Mouse (Mus musculus) heart, embryonic 16.5 days (tissue): ENCODE results near the gene Dmrt3. TPM values are rescaled to one million over a fixed set of nuclear protein-coding genes. Genes with fewer than 3 reads are reported as not detected.

ENCODE experiments used
- ATAC-seq: fragments of 200-750 bp; cut with Nextera tagmentation; replicated peaks from 2 replicates; pipeline ENCODE4 v1.8.0; 2017; ENCODE audit warnings: moderate number of reproducible peaks; ENCODE audit not compliant: insufficient read depth, low FRiP score; ENCODE audit errors: extremely low read depth
- H3K27ac ChIP-seq: fragments of 300-500 bp; sonication (generic); 2 replicates; pipeline ENCODE4 v1.5.1; 2014; ENCODE audit warnings: mild to moderate bottlenecking, low read length, control low read depth, moderate library complexity
- H3K27me3 ChIP-seq: fragments of 300-500 bp; sonication (generic); 2 replicates; pipeline ENCODE4 v1.6.1; 2014; ENCODE audit warnings: low read length, mixed read lengths; ENCODE audit not compliant: control insufficient read depth, insufficient read depth
- H3K36me3 ChIP-seq: fragments of 300-500 bp; sonication (generic); 2 replicates; pipeline ENCODE4 v1.6.1; 2014; ENCODE audit not compliant: control insufficient read depth, insufficient read depth
- H3K4me1 ChIP-seq: fragments of 300-500 bp; sonication (generic); 2 replicates; pipeline ENCODE4 v1.6.1; 2014; ENCODE audit warnings: low read length, mixed read lengths; ENCODE audit not compliant: control insufficient read depth, insufficient read depth
- H3K4me2 ChIP-seq: fragments of 300-500 bp; sonication (generic); 2 replicates; pipeline ENCODE4 v1.6.1; 2014; ENCODE audit warnings: low read depth, mild to moderate bottlenecking, control low read depth, low read length
- H3K4me3 ChIP-seq: fragments of 300-500 bp; sonication (generic); 2 replicates; pipeline ENCODE4 v1.5.1; 2014; ENCODE audit warnings: mild to moderate bottlenecking, control low read depth, low read length
- H3K9ac ChIP-seq: fragments of 300-500 bp; sonication (generic); 2 replicates; pipeline ENCODE4 v1.6.1; 2014; ENCODE audit warnings: low read length, control low read depth
- H3K9me3 ChIP-seq: fragments of 300-500 bp; sonication (generic); replicated peaks from 2 replicates; pipeline ENCODE4 v1.6.1; 2016; ENCODE audit warnings: low read length; ENCODE audit not compliant: control insufficient read depth
- WGBS: fragments of 180-500 bp; shearing (Covaris S2); extraction: QIAGEN DNeasy Blood & Tissue Kit; methylation state at CpG from one replicate; pipeline ENCODE4 v1.1.7; 2014; 5-methylcytosine and 5-hydroxymethylcytosine counted together
- polyA plus RNA-seq: library from polyadenylated mRNA; unstranded; fragments of >200 nt; fragmentation: Nextera tagmentation; extraction: Ambion mirVana; gene quantifications from 2 replicates; pipeline ENCODE4 v1.2.1, GENCODE M21; 2015

Dmrt3 gene
- polyA plus RNA-seq, 1 experiment from 2014 or later: 0.28 TPM

DNA sequence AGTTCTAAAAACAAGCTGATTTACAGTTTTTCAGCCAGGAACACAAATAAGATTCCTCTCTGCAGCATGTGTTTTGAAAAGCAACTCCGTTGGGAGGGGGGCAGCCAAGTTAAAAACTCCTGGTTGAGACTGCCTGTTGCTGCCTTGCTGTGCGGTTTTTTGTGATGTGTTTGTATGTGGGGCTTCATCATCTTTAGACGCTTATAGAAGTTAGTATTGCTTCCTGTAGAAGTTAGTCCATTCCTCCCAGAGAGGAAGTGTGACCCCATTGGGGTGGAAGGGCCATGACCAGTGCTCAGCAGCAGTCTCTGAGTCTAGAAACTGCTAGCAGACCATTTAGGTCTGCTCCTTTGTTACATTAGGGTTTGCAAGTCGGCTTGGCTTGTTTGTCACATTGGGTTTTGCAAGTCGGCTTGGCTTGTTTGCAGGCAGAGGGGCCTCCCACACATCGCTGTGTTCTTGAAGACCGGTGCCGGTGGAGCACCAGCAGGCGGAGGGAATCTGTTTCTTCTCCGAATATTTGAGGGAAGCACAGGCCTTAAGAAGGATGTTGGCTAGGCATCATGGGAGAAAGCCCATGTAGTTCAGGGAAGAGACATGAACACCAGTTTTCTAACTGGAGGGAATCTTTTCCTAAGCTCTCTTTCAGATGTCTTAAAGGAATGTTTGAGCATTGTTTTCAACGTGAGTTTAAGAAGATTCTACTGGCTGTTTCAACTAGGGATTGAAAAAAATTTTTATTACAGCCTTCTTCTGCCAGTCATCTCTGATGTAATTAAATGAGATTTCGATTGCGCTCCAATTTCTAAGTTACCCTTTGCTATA, 3.6 kb downstream of the Dmrt3 start:
- ATAC-seq: no peak
- Histone ChIP-seq H3K4me2 (no peak overlapping the region), H3K9ac (no peak overlapping the region), H3K4me3 (no peak overlapping the region), H3K36me3 (no peaks in the 10 kb centered on the region), H3K4me1 (peaks cover 15% of the 10 kb centered on the region), H3K9me3 (no peaks in the 10 kb centered on the region), H3K27ac (no peak overlapping the region), H3K27me3 (peaks cover 85% of the 10 kb centered on the region)
- WGBS: 11% methylated on average over 13 of the region's 13 CpGs

DNA sequence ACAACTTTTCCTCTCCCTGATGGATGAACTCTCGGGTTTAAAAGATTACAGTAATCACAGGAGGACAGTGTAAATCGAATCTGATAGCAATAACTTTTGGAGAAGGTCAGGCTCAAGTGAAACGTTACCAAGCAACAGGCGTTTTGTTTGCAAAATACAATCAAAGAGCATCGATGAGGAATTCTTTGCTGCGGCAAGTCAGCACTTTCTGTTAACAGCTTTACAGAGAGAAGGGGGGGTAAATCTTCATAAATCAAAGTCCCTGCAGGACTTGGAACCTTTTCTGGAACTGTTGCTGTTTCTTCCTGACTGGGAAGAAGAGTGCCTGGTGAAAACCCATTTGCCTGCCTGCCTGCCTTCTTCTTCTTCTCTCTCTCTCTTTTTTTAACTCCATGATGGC, 5.8 kb downstream of the Dmrt3 start:
- no peaks in the 10 kb centered on the region for H3K9me3 ChIP-seq
- peaks cover 5% of the 10 kb centered on the region for H3K4me1 ChIP-seq
- H3K9ac ChIP-seq: no peak overlapping the region
- WGBS: 24% methylated on average over 6 of the region's 6 CpGs
- no peak for ATAC-seq
- H3K4me2 ChIP-seq: no peak overlapping the region
- H3K4me3 ChIP-seq: no peak overlapping the region
- peaks cover 83% of the 10 kb centered on the region for H3K27me3 ChIP-seq
- no peak overlapping the region for H3K27ac ChIP-seq
- H3K36me3 ChIP-seq: no peaks in the 10 kb centered on the region

DNA sequence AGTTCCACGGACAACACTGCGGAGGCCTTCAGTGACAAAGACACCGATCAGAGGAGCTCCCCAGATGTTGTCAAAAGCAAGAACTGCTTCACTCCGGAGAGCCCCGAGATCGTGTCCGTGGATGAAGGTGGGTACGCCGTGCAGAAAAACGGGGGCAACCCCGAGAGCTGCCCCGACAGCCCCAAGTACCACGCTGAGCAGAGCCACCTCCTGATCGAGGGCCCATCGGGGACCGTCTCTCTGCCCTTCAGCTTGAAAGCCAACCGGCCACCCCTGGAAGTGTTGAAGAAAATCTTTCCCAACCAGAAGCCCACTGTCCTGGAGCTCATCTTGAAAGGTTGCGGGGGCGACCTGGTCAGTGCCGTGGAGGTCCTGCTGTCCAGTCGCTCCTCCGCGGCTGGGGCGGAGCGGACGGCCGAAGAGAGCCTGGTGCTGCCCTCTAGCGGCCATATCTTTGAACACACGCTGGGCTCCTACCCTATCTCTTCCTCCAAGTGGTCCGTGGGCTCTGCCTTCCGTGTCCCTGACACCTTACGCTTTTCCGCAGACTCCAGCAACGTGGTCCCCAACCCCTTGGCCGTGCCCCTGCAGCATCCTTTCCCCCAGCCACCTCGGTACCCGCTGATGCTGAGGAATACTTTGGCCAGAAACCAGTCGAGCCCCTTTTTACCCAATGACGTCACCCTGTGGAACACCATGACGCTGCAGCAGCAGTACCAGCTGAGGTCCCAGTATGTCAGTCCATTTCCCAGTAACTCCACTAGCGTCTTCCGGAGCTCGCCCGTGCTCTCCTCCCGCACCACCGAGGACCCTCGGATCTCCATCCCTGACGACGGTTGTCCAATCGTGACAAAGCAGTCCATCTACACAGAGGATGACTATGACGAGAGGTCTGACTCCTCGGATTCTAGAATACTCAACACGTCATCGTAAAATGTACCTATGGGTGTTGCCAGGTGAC, 12.5 kb downstream of the Dmrt3 start:
- no peak for ATAC-seq
- WGBS: 24% methylated on average over 54 of the region's 54 CpGs
- Histone ChIP-seq H3K9me3 (no peaks in the 10 kb centered on the region), H3K27ac (no peak overlapping the region), H3K27me3 (peaks cover 79% of the 10 kb centered on the region), H3K9ac (no peak overlapping the region), H3K4me2 (peak overlapping the region; percentile 65), H3K36me3 (no peaks in the 10 kb centered on the region), H3K4me3 (peak overlapping the region; percentile 43), H3K4me1 (peaks cover 7% of the 10 kb centered on the region)

DNA sequence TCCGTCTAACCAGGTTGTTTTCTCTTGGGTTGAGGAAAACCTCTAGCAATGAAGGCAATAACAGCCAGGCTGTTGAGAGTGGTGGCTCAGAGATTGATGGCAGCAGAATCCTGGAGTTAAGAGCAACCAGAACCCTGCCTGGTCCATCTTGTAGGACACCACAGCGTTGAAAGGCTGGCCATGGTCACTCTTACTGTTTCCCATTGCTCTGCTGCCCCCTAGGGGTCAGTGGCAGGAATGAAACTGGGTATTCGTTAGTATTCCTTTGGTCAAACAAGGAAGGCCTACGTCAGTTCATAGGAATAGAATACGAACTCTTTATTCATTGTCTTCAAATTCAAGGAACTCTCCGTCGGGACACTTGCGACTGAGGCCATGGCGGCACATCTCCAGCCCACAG, 18.4 kb downstream of the Dmrt3 start:
- no peaks in the 10 kb centered on the region for H3K4me1 ChIP-seq
- no peak overlapping the region for H3K9ac ChIP-seq
- H3K4me2 ChIP-seq: no peak overlapping the region
- peaks cover 48% of the 10 kb centered on the region for H3K27me3 ChIP-seq
- H3K9me3 ChIP-seq: no peaks in the 10 kb centered on the region
- H3K36me3 ChIP-seq: no peaks in the 10 kb centered on the region
- no peak overlapping the region for H3K27ac ChIP-seq
- H3K4me3 ChIP-seq: no peak overlapping the region
- WGBS: 10% methylated on average over 9 of the region's 9 CpGs
- ATAC-seq: no peak

DNA sequence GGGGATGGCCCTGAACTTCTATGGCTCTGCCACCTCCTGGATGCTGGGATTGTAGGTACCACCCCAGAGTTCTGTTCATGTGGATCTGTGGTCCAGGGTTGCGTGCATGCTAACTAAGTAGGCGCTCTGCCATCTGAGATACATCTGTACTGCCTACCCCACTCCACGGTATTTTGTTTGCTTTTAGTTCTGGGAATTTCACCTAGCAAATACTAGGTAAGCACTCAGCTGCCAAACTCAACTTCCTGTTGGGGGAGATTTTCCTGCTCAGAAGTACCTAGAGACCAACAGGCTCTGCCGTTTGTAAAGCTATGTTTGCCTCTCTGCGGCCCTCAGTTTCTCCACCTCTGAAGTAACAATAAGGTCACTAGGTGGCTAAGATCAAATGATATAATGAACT, 25.0 kb downstream of the Dmrt3 start:
- no peak for ATAC-seq

DNA sequence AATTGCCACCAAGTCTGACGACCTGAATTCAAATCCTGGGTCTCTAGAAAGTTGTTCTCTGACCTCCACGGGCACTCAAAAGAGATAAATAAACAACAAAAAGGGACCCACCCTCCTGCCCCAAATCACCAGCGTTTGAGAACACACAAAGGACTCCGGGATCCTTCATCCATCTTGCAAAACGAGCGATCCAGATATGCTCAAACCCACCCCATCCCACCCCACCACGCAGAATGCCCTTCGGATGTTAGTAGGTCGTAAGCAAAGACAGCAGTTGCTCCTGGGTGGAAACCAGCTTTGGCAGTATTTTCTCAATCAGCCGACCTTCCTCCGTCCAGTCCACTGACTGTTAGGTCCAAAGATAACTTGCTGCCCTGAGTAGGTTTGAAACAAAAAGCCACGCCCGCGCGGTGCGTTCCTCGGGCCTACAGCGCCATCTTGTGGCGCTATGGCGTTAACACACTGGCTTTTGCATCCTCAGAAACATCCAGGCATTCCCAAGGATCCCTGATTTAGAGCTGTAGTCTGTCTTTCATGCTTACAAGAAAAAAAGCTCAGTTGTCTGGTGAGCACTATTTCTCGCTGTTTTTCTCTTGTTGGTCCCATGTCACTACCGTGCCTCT, 25.6 kb downstream of the Dmrt3 start:
- 12% methylated on average over 22 of the region's 22 CpGs for WGBS
- H3K4me2 ChIP-seq: peak overlapping the region; percentile 66

More for the DNA sequence above, 25.0 kb downstream of the Dmrt3 start:
- Histone ChIP-seq H3K4me1 (no peaks in the 10 kb centered on the region), H3K36me3 (no peaks in the 10 kb centered on the region), H3K9ac (no peak overlapping the region), H3K4me3 (no peak overlapping the region), H3K27ac (no peak overlapping the region), H3K4me2 (no peak overlapping the region), H3K27me3 (peaks cover 4% of the 10 kb centered on the region; the same call in 1 of the 2 replicates), H3K9me3 (no peaks in the 10 kb centered on the region)
- 74% methylated on average over 5 of the region's 5 CpGs for WGBS

DNA sequence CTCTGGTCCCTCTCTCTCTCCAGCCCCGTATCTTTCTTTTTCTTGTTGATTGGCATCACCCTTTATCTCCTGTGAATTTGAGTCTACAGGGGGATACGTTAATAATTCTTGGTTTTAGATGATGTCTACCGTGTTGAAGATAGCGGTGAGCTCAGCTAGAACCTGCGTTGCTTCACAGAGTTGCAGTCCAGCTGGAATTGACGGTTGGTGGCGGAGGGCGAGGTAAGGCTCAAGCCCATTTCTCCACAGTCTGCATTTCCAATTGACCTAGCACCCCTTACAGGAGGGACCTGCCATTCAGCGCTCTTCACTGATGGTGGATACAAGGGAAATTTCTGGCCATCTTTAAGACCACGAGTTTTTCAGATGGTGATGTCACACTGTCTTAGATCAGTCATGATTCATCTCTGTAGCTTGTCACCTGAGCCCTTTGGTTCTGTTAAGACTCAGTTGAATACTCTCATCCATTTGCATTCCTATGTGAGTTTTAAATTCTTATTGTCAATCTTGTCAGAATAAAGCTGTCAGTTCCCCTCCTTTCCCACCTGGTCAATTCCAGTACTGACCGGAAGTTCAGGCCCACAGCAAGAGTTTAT, 28.8 kb downstream of the Dmrt3 start:
- Histone ChIP-seq H3K4me2 (no peak overlapping the region), H3K9me3 (no peaks in the 10 kb centered on the region), H3K27ac (no peak overlapping the region), H3K9ac (no peak overlapping the region), H3K27me3 (no peaks in the 10 kb centered on the region), H3K4me1 (no peaks in the 10 kb centered on the region), H3K4me3 (no peak overlapping the region), H3K36me3 (no peaks in the 10 kb centered on the region)
- ATAC-seq: no peak
- WGBS: 68% methylated on average over 11 of the region's 11 CpGs

More for the DNA sequence above, 25.6 kb downstream of the Dmrt3 start:
- no peaks in the 10 kb centered on the region for H3K9me3 ChIP-seq
- peak overlapping the region; percentile 44 for H3K4me3 ChIP-seq
- no peak; the same call in 1 of the 2 replicates for ATAC-seq
- H3K9ac ChIP-seq: peak overlapping the region; percentile 55
- H3K27me3 ChIP-seq: 0 out of 2 replicates have a peak, but pooled peaks cover 2% of the 10 kb centered on the region
- no peaks in the 10 kb centered on the region for H3K36me3 ChIP-seq
- no peaks in the 10 kb centered on the region for H3K4me1 ChIP-seq
- no peak overlapping the region for H3K27ac ChIP-seq

DNA sequence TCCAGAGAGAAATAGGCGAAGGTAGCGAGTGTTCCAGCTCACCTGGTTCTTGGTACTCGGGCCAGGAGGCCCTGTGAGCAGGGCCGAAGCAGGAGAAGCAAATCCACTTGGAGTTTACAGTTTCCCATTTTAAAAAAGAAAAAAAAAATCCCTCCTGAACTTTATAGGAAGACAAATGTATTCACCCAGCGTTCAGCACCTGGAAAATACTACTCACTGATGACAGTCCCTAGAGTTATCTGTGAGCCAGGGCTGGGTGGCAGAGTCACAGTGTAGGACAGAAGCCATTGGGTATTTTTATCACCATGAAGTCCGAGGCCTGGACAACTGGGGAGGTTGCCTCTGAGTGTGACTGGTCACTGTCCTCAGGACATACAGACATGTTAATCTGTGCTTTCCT, 31.7 kb downstream of the Dmrt3 start:
- no peaks in the 10 kb centered on the region for H3K27me3 ChIP-seq
- no peak overlapping the region for H3K9ac ChIP-seq
- no peaks in the 10 kb centered on the region for H3K9me3 ChIP-seq
- H3K36me3 ChIP-seq: no peaks in the 10 kb centered on the region
- WGBS: 73% methylated on average over 6 of the region's 6 CpGs
- no peaks in the 10 kb centered on the region for H3K4me1 ChIP-seq
- no peak overlapping the region for H3K4me2 ChIP-seq
- no peak for ATAC-seq
- no peak overlapping the region for H3K4me3 ChIP-seq
- no peak overlapping the region for H3K27ac ChIP-seq
